In the genomic region with DNA sequence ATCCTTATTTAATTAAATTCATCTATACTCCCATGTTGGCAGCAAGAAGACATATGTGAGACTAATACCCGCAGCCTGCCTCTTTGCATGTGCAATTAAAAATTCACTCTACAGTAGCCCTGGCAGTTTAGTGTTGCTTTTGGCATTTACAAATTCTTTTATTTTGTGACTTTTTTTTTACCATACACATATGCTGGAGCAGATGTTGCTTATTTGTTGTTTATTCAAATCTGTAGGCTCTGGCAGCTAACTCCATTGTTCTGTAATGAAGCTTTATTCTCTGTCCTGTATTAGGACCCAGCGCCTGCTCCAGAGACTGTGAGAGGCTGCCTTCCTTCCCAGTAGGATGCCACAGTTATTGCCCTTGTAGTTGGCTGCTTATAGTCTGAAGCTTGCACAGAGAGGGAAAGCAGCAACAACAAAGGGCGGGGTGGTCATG, we compare ENCODE assay signal across 12 mouse cellular contexts.
A peak's percentile ranks its signal among the peaks of the same experiment; 100 is the strongest.
DNase-seq lines count a peak whose midpoint lies in the region; ATAC-seq and TF ChIP-seq lines count a peak whose summit lies in the region.
"Had no signal": no experiment of that assay in that cellular context is flagged by ENCODE, and none has a peak within 500 bp of the region (broad histone marks: within the 10 kb centered on the region; RNA-seq: fewer than 3 reads in every experiment).

No protein-coding gene starts in this region.

- no peaks in the 10 kb centered on the region for H3K27me3 ChIP-seq in forebrain, postnatal 0 days (ENCODE audit: insufficient read depth, low read length)
- no peaks in the 10 kb centered on the region for H3K27me3 ChIP-seq in midbrain, embryonic 12.5 days
- H3K27me3 ChIP-seq: heart, embryonic 12.5 days had no signal

- peak; percentile 7 for DNase-seq in cerebellum, adult 9-10 months
- no peak for DNase-seq in cerebellum, adult 11-12 months
- DNase-seq in R1 (ENCODE audit: low read depth, low spot score), result peak; percentile 1
- DNase-seq in forebrain, postnatal 0 days, result peak; percentile 70
- no peak for DNase-seq in adrenal gland, postnatal 10 days
- no peak for DNase-seq in kidney, adult 18-20 months
- no peak for DNase-seq in lung, adult 2 months
- DNase-seq: kidney, postnatal 4 days; liver; lung, postnatal 14 days had no signal

- peak overlapping the region; percentile 13; the same call in 1 of the 2 replicates for H3K4me2 ChIP-seq in forebrain, postnatal 0 days (ENCODE audit: low read depth)
- no peak overlapping the region for H3K4me2 ChIP-seq in midbrain, embryonic 12.5 days (replicated peaks)
- H3K4me2 ChIP-seq: heart, embryonic 12.5 days had no signal

- H3K36me3 ChIP-seq in forebrain, postnatal 0 days (ENCODE audit: insufficient read depth), result no peaks in the 10 kb centered on the region
- no peaks in the 10 kb centered on the region for H3K36me3 ChIP-seq in midbrain, embryonic 12.5 days
- H3K36me3 ChIP-seq: heart, embryonic 12.5 days had no signal

- peaks cover 4% of the 10 kb centered on the region; the same call in 1 of the 2 replicates for H3K4me1 ChIP-seq in forebrain, postnatal 0 days (ENCODE audit: insufficient read depth)
- H3K4me1 ChIP-seq in midbrain, embryonic 12.5 days, result peaks cover 11% of the 10 kb centered on the region
- H3K4me1 ChIP-seq in lung, adult 2 months (ENCODE audit: control insufficient read depth, insufficient read depth, low read length), result no peaks in the 10 kb centered on the region
- H3K4me1 ChIP-seq: heart, embryonic 12.5 days had no signal

- H3K27ac ChIP-seq in forebrain, postnatal 0 days (ENCODE audit: low read depth, low read length), result peak overlapping the region; percentile 74
- peak overlapping the region; percentile 77 for H3K27ac ChIP-seq in midbrain, embryonic 12.5 days (replicated peaks)

- peak; percentile 85 for ATAC-seq in forebrain, postnatal 0 days
- peak; percentile 83 for ATAC-seq in midbrain, embryonic 12.5 days (ENCODE audit: low FRiP score, low read depth)

- no peak for TF ChIP-seq CTCF in forebrain, postnatal 0 days (IDR thresholded peaks at IDR 0.05; ENCODE audit: low read depth)
- TF ChIP-seq CTCF in lung, adult 2 months (IDR thresholded peaks at IDR 0.05; ENCODE audit: insufficient read depth, low read length), result no peak

- H3K9ac ChIP-seq in forebrain, postnatal 0 days, result no peak overlapping the region
- no peak overlapping the region for H3K9ac ChIP-seq in midbrain, embryonic 12.5 days (replicated peaks)
- H3K9ac ChIP-seq: heart, embryonic 12.5 days had no signal

- no peaks in the 10 kb centered on the region for H3K9me3 ChIP-seq in forebrain, postnatal 0 days (ENCODE audit: low read length)
- no peaks in the 10 kb centered on the region for H3K9me3 ChIP-seq in midbrain, embryonic 12.5 days
- H3K9me3 ChIP-seq: heart, embryonic 12.5 days had no signal

- 12% methylated on average over 3 of the region's 3 CpGs for WGBS in forebrain, postnatal 0 days
- WGBS in midbrain, embryonic 12.5 days, result 48% methylated on average over 3 of the region's 3 CpGs
- WGBS in lung, adult 2 months, result 86% methylated on average over 3 of the region's 3 CpGs

- H3K4me3 ChIP-seq in forebrain, postnatal 0 days (ENCODE audit: low read depth, low read length), result no peak overlapping the region
- H3K4me3 ChIP-seq in midbrain, embryonic 12.5 days, result no peak overlapping the region
- no peak overlapping the region for H3K4me3 ChIP-seq in lung, adult 2 months (replicated peaks; ENCODE audit: extremely low read depth, low read depth, low read length)
- H3K4me3 ChIP-seq: heart, embryonic 12.5 days had no signal

- TF ChIP-seq POLR2A in lung, adult 2 months (IDR thresholded peaks at IDR 0.05; ENCODE audit: borderline replicate concordance, extremely low read depth, low read depth, low read length), result no peak

Comparison
In these comparisons a context has a peak if more than half of its experiments do, and no peak if none do; other contexts are left out.
1. DNase-seq: peak in cerebellum, adult 9-10 months (single experiment), R1 (single experiment) and forebrain, postnatal 0 days (single experiment); none in cerebellum, adult 11-12 months (single experiment), adrenal gland, postnatal 10 days (single experiment), kidney, adult 18-20 months (single experiment) and lung, adult 2 months (single experiment).